Mouse (Mus musculus): ENCODE data around the gene Fli1.

Fli1 gene

DNA sequence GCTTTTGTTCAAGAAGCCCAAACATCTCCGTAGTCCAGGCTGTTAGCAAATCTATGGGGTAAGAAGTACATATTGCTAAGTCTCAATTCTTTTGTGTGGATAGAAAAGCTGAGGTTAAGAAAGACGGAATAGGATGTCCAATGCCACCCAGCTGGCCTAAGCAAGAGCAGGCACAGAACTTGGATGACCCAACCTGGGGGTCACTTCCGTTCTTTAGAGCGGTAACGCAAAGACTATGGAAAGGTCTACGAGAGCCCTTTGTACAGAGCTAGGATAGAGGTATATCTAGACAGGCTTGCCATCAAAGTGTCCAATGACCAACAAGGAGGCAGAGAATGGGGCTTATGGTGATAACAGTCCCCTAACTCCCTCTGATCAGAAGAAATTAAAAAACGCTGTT is 15.3 kb downstream of the Fli1 start:
- DNase-seq (ENCODE audit: extremely low read depth, low read depth, low spot score): no peak

DNA sequence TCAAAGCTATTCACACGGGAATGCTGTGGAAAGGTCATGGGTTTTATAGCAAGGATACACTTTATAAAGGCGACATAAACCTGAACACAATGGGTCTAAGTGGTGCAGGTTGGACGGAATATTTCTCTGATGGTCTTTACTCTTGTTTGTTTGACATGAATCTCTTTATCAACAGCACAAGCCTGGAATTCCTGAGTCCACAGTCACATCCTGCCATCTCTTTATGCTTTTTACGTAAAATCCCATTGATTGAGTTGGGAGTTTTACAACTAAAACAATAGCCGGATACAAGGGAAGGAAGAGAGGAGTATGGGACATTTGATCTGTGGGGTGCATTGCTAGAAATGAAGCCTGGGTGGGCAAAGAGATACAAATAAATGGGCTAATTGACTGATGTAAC is 16.9 kb downstream of the Fli1 start:
- no peak for DNase-seq (ENCODE audit: extremely low read depth, low read depth, low spot score)

DNA sequence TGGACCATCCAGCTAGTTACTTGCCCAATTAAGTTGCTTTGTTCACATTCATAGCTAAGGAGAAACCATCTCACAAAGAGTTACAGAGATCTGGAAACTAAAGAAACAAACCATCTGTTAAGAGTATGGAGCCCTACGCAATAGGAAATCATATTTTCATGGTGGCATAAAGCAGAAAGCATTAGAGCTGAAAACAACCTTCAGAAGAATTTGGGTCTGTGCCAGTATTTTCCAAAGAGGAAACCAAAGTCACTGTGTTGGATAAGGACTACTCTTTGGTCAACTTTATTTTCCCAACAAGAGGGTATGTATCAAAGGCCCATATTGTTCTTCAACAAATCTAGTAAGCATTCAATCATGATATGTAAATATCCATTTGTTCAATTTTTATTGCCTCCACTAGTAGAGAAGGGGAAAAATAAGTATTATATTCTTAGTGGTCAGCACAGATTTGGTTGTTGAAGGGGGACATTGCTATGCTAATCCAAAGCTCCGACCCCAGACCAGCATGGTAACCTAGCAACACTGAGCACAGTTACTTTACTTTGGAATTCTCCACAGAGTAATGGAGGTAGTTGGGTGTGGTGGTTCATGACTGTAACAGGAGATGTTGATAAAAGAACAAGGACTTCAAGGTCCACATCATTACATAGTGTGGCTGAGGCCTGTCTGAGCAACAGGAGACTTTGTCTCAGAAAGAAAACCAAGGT is 20.0 kb downstream of the Fli1 start:
- no peak for DNase-seq (ENCODE audit: extremely low read depth, low read depth, low spot score)

DNA sequence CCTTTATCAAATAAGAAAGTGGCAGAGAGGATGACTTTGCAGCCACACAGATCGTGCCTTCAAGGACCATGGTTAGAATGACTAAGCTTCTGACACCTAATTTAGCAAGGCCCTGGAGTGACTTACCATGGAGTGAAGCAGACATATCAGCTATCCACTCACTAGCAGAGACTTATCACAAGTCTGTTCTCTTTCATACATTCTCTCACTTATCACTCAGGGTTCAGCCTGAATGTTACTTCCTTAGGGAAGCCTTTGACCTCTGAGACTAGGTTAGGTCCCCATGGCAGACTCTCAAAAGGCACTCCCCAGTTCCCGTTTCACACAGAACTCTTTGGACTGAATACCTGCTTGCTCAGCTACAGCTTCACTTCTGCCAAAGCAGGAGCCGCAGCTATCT is 21.3 kb downstream of the Fli1 start:
- no peak for DNase-seq (ENCODE audit: extremely low read depth, low read depth, low spot score)

- DNase-seq (ENCODE audit: extremely low read depth, low read depth, low spot score): no peak
Measured at GRCm38 (mm10) chr9:32520821-32521220, 21.8 kb downstream of the Fli1 start.

DNA sequence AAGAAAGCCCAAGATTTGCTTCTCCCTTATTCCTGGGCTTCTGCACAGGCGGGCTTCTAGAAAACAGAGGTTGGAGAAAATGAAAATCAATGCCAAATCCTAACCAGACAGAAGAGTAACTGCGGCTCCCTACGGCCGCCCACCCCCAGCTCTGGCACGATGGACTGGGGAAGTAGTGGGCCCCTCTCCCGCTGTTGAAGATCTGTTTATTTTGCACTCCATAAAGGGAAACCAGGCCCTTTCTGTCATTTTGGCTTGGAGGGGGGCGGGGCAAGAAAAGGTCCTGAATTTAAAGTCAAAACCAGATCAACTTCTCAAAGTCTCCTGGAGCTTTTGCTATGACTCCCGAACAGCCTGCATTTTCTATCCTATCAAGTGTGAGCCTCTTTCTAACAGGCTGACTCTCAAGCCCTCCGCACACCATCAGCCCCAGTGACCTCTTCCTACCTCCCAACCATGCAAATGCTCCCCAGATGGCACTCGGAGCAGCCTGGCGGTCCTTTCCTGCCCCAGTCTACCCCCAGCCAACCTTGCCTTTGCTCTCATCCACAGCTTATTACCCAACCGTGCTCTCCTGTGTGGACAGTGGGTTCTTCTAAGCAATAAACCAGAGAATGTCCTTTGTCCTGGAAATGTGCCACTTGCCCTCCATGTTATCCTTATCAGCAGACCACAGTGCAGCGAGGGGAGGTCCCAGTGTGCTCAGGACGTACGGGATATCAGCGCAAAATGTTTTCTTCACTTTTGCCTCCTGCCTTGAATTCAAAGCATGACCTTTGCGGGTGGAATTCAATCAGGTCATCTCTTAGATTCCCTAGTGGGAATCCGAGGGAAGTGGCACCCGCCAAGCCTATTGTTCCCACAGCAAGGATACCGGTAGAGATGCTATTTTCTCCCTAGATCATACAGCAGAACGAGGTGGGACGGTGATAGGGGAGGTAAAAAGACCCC is 23.3 kb downstream of the Fli1 start:
- DNase-seq (ENCODE audit: extremely low read depth, low read depth, low spot score): no peak

DNA sequence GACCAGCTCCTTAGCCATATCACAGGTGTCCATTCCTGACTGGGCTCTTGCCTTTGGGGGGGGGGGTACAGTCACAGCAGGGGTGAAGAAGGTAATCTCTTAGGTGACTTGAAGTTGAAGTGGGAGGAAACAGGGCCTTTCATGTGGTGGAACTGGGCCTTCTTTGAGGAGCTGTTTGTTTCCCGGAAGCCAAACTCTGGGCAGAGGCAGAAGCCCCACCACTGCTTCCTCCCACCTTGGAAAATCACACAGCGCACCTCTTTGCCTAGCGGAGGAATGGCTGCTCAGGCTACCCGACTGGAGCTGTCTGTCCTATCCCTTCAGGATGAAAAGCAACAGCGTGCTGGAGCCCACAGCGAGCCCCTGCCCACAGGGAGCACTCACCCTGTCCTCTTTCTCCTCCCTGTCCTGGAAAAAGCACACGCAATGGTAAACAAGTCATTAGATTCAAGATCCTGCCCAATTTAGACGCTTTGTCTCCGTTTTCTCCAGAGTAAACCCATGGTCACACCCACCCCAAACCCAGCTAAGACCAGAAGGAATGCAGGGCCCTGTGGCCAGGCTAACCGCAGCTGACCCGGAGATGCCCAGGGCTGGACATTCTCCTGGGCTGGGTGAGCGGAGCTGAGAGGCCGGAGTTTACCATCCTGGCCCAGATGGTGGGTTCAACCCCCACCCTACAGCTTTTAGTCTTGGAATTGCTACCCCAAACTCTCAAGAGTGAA is 24.1 kb downstream of the Fli1 start:
- DNase-seq (ENCODE audit: extremely low read depth, low read depth, low spot score): no peak

DNA sequence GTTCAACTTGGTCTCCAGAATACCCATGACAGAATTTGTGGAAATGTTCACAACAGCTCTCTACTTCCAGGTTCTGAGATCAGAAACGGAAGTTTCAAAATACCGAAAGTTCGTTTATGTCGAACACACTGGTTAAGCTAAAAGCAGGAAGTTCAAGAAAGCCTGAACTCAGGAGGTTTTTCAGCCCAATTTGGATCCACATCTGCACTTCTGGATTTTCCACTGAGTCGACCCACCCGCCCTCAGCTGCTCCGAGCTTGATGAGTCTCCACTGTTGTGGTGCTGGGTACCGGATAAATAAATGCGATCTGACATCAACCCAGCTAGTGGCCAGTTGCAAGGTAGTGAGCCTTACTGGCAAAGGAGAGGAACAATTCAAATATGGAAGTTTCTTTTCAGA is 26.0 kb downstream of the Fli1 start:
- DNase-seq (ENCODE audit: extremely low read depth, low read depth, low spot score): no peak

GRCm38 (mm10) chr9:32515894-32516686 is 26.6 kb downstream of the Fli1 start:
- no peak for DNase-seq (ENCODE audit: extremely low read depth, low read depth, low spot score)

DNA sequence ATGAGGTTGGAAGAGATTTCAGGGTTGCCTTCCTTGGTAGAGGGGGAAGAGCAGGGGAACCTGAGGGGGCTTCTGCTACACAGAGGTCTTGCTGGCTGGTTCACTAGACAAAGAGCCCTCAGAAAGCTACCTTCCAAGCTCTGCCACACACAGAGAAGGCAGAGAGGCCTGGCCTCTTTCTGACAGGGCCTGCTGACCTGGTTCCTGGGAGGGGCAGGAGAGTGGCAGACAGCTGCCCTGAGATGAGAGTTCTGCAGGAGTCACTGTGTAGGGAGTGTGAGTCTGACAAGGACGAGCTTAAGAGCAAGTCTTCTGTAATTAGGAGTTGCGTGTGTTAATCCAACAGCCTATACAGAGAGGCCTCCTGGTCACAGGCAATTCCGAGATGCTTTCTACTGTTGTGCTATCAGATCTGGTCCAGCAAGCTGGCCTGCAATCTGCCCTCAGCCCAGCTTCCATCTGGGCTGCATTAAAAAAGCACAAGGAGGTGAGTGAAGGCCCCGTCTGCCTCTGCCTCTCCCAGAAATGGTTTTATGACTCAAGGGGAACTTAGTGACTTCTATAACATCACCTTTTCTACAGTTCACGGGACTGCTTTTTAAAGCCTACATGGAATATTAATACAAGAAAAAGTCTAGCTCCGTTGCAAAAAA is 28.1 kb downstream of the Fli1 start:
- no peak for DNase-seq (ENCODE audit: extremely low read depth, low read depth, low spot score)

DNA sequence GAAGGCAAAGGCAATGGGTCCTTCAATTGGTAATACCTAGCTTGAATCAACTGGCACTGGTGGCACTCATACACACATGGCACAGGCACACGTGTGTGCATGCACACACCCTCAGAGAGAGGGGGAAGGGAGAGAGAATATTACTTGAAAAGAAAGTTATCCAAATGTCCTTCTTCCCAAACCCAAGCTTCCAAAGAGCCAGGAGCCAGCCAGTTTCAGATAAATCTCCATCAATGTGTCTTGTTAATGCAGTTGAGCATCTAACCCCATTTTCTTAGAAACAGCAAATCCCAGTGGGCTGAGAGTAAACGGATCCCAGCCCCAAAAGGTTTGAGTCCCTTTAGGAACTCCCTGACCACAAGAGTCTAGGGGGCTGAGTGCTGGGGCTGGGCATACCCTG is 29.2 kb downstream of the Fli1 start:
- no peak for DNase-seq (ENCODE audit: extremely low read depth, low read depth, low spot score)

DNA sequence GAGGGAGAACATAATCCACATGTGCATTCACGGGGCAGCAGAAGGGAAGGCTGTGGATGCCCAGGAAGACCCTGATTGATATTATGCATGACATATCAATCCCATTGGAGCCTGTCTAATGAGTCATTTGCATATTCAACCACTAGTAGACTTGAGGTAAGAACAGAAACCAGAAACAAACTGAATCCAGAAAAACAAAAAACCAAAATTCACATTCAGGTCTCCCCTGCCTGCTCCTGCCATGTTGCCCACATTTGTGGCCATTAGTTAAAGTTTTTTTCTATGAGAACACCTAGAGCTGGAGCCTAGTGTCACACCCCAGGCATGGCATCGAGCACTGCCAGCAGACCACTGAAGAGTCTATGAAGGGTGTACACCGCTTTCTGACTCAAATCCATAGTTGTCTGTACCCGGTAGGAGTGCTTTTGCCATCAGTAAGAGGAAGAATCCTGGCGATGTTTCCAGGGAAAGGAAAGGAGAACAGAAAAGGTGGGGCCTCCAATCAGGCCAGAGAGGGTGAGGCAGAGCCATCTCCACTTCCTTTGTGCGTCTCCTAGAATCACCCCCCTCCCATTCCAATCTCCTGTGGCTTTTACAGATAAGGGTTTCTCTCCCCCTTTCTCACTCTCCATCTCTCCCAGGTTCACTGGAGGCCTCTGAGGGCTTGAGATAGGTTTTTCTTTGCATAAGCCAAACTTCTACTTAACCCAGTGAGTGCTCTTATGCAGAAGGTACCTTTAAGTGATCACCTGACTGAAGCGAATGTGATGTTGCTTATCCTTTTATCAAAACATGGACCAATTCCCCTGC is 32.0 kb downstream of the Fli1 start:
- no peak for DNase-seq (ENCODE audit: extremely low read depth, low read depth, low spot score)

GRCm38 (mm10) chr9:32509706-32510156 is 32.9 kb downstream of the Fli1 start:
- DNase-seq (ENCODE audit: extremely low read depth, low read depth, low spot score): no peak

- no peak for DNase-seq (ENCODE audit: extremely low read depth, low read depth, low spot score)
Measured at GRCm38 (mm10) chr9:32508648-32509047, 34.0 kb downstream of the Fli1 start.

- no peak for DNase-seq (ENCODE audit: extremely low read depth, low read depth, low spot score)
Measured at GRCm38 (mm10) chr9:32508118-32508517, 34.5 kb downstream of the Fli1 start.

GRCm38 (mm10) chr9:32506866-32507861 is 35.5 kb downstream of the Fli1 start:
- no peak for DNase-seq (ENCODE audit: extremely low read depth, low read depth, low spot score)

DNA sequence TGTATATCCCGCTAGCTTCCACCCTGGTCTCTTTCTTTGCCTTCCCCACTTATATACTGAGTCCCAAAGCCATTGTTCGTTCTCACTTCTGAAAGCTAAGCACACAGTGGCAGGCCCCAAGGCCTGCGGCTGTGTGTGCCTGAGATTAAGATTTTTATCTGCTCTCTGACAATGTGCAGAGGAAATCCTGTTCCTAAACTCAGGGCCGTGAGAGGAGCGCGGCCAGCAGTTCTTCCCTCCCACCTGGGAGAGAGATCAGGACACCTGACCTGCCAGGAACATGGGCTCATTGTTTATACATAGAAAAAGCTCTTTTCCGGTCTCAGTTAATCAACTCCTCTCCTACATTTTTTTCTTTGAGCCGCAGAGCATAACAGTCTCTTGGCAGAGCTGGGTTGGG is 36.5 kb downstream of the Fli1 start:
- no peak for DNase-seq (ENCODE audit: extremely low read depth, low read depth, low spot score)

GRCm38 (mm10) chr9:32505460-32506075 is 37.1 kb downstream of the Fli1 start:
- DNase-seq (ENCODE audit: extremely low read depth, low read depth, low spot score): no peak

Data from fat pad, adult 2 months (tissue).